Mouse (Mus musculus) neural tube, embryonic 15.5 days (tissue): ENCODE measurements around the gene Irs3. TPM values are rescaled to one million over a fixed set of nuclear protein-coding genes. Genes with fewer than 3 reads are reported as not detected.

Experiments used
- ATAC-seq: fragments of 200-750 bp; cut with Nextera tagmentation; 2 replicates; pipeline ENCODE4 v1.8.0; 2017; ENCODE audit warnings: mild to moderate bottlenecking, moderate TSS enrichment, moderate library complexity; ENCODE audit not compliant: low FRiP score
- H3K27ac ChIP-seq: fragments of 300-500 bp; sonication (generic); replicated peaks from 2 replicates; pipeline ENCODE4 v1.5.1; 2015; ENCODE audit warnings: mild to moderate bottlenecking, inconsistent platforms
- H3K27me3 ChIP-seq: fragments of 300-500 bp; sonication (generic); replicated peaks from 2 replicates; pipeline ENCODE4 v1.6.1; 2015; ENCODE audit warnings: inconsistent platforms
- H3K36me3 ChIP-seq: fragments of 300-500 bp; sonication (generic); 2 replicates; pipeline ENCODE4 v1.6.1; 2015; ENCODE audit warnings: inconsistent platforms
- H3K4me1 ChIP-seq: fragments of 300-500 bp; sonication (generic); 2 replicates; pipeline ENCODE4 v1.6.1; 2015; ENCODE audit warnings: inconsistent platforms
- H3K4me2 ChIP-seq: fragments of 300-500 bp; sonication (generic); 2 replicates; pipeline ENCODE4 v1.6.1; 2015; ENCODE audit warnings: inconsistent platforms, mild to moderate bottlenecking, moderate library complexity
- H3K4me3 ChIP-seq: fragments of 300-500 bp; sonication (generic); replicated peaks from 2 replicates; pipeline ENCODE4 v1.5.1; 2015; ENCODE audit warnings: mild to moderate bottlenecking, inconsistent platforms
- H3K9ac ChIP-seq: fragments of 300-500 bp; sonication (generic); replicated peaks from 2 replicates; pipeline ENCODE4 v1.6.1; 2015; ENCODE audit warnings: mild to moderate bottlenecking, inconsistent platforms
- H3K9me3 ChIP-seq: fragments of 300-500 bp; sonication (generic); replicated peaks from 2 replicates; pipeline ENCODE4 v1.6.1; 2016; ENCODE audit warnings: inconsistent platforms
- WGBS: fragments of 180-500 bp; shearing (Covaris S2); methylation state at CpG from one replicate; pipeline ENCODE4 v1.1.7; 2015; ENCODE audit warnings: mixed read lengths; 5-methylcytosine and 5-hydroxymethylcytosine counted together
- polyA plus RNA-seq: library from polyadenylated mRNA; unstranded; fragments of >200 nt; fragmentation: Nextera tagmentation; extraction: Ambion mirVana; gene quantifications from 2 replicates; pipeline ENCODE4 v1.2.1, GENCODE M21; 2015

Irs3 gene
- polyA plus RNA-seq, 1 experiment from 2014 or later = 0.12 TPM

GRCm38 (mm10) chr5:137678736-137679135 is 33.2 kb upstream of the Irs3 start:
- Histone ChIP-seq H3K9me3 (no peaks in the 10 kb centered on the region), H3K36me3 (peaks cover 10% of the 10 kb centered on the region; the same call in 1 of the 2 replicates), H3K4me2 (no peak overlapping the region), H3K9ac (no peak overlapping the region), H3K27ac (no peak overlapping the region), H3K4me1 (peaks cover 18% of the 10 kb centered on the region), H3K27me3 (no peaks in the 10 kb centered on the region), H3K4me3 (no peak overlapping the region)
- ATAC-seq = no peak
- WGBS = 81% methylated on average over 3 of the region's 3 CpGs

GRCm38 (mm10) chr5:137677859-137678258 is 32.3 kb upstream of the Irs3 start:
- 95% methylated on average over 8 of the region's 8 CpGs for WGBS
- H3K4me3 ChIP-seq = no peak overlapping the region
- no peaks in the 10 kb centered on the region for H3K27me3 ChIP-seq
- H3K9me3 ChIP-seq = no peaks in the 10 kb centered on the region
- H3K4me1 ChIP-seq = peaks cover 9% of the 10 kb centered on the region
- H3K4me2 ChIP-seq = no peak overlapping the region
- no peak overlapping the region for H3K27ac ChIP-seq
- peaks cover 10% of the 10 kb centered on the region; the same call in 1 of the 2 replicates for H3K36me3 ChIP-seq
- no peak overlapping the region for H3K9ac ChIP-seq
- no peak for ATAC-seq

- H3K27me3 ChIP-seq = no peaks in the 10 kb centered on the region
- no peak overlapping the region for H3K9ac ChIP-seq
- no peak overlapping the region for H3K4me3 ChIP-seq
- H3K4me2 ChIP-seq = no peak overlapping the region
- peaks cover 10% of the 10 kb centered on the region; the same call in 1 of the 2 replicates for H3K36me3 ChIP-seq
- no peak for ATAC-seq
- H3K4me1 ChIP-seq = peaks cover 12% of the 10 kb centered on the region
- no peak overlapping the region for H3K27ac ChIP-seq
- H3K9me3 ChIP-seq = no peaks in the 10 kb centered on the region
- 97% methylated on average over 8 of the region's 8 CpGs for WGBS
Measured at GRCm38 (mm10) chr5:137674786-137675185, 29.3 kb upstream of the Irs3 start.

GRCm38 (mm10) chr5:137673015-137673414 is 27.5 kb upstream of the Irs3 start:
- WGBS = 95% methylated on average over 6 of the region's 6 CpGs
- no peaks in the 10 kb centered on the region for H3K27me3 ChIP-seq
- H3K9ac ChIP-seq = no peak overlapping the region
- no peaks in the 10 kb centered on the region for H3K9me3 ChIP-seq
- H3K27ac ChIP-seq = no peak overlapping the region
- peaks cover 12% of the 10 kb centered on the region for H3K4me1 ChIP-seq
- no peak for ATAC-seq
- no peak overlapping the region for H3K4me3 ChIP-seq
- peaks cover 10% of the 10 kb centered on the region; the same call in 1 of the 2 replicates for H3K36me3 ChIP-seq
- H3K4me2 ChIP-seq = no peak overlapping the region

- no peak for ATAC-seq
- H3K27ac ChIP-seq = peak overlapping the region; percentile 51; the same call in 1 of the 2 replicates
- peaks cover 10% of the 10 kb centered on the region for H3K36me3 ChIP-seq
- no peak overlapping the region for H3K9ac ChIP-seq
- no peaks in the 10 kb centered on the region for H3K9me3 ChIP-seq
- H3K4me1 ChIP-seq = peaks cover 12% of the 10 kb centered on the region
- H3K4me2 ChIP-seq = no peak overlapping the region
- WGBS = 73% methylated on average over 5 of the region's 5 CpGs
- no peaks in the 10 kb centered on the region for H3K27me3 ChIP-seq
- H3K4me3 ChIP-seq = no peak overlapping the region
Measured at GRCm38 (mm10) chr5:137672361-137672760, 26.8 kb upstream of the Irs3 start.

- Histone ChIP-seq H3K4me2 (no peak overlapping the region; the same call in 1 of the 2 replicates), H3K4me3 (no peak overlapping the region), H3K27me3 (no peaks in the 10 kb centered on the region), H3K9ac (no peak overlapping the region), H3K9me3 (no peaks in the 10 kb centered on the region), H3K36me3 (peaks cover 15% of the 10 kb centered on the region), H3K4me1 (peaks cover 12% of the 10 kb centered on the region), H3K27ac (peak overlapping the region; percentile 51)
- 41% methylated on average over 9 of the region's 9 CpGs for WGBS
- ATAC-seq = no peak
Measured at GRCm38 (mm10) chr5:137671443-137672240, 26.1 kb upstream of the Irs3 start.

GRCm38 (mm10) chr5:137670240-137670639 is 24.7 kb upstream of the Irs3 start:
- H3K4me2 ChIP-seq = no peak overlapping the region
- no peak overlapping the region for H3K4me3 ChIP-seq
- no peak overlapping the region for H3K27ac ChIP-seq
- no peak for ATAC-seq
- 86% methylated on average over 1 of the region's 1 CpGs for WGBS
- no peak overlapping the region for H3K9ac ChIP-seq
- H3K4me1 ChIP-seq = peaks cover 12% of the 10 kb centered on the region
- peaks cover 24% of the 10 kb centered on the region for H3K36me3 ChIP-seq
- H3K9me3 ChIP-seq = no peaks in the 10 kb centered on the region
- no peaks in the 10 kb centered on the region for H3K27me3 ChIP-seq

- no peak for ATAC-seq
- Histone ChIP-seq H3K9me3 (no peaks in the 10 kb centered on the region), H3K4me2 (no peak overlapping the region), H3K36me3 (peaks cover 28% of the 10 kb centered on the region), H3K27ac (no peak overlapping the region), H3K4me3 (no peak overlapping the region), H3K9ac (no peak overlapping the region), H3K27me3 (no peaks in the 10 kb centered on the region), H3K4me1 (peaks cover 12% of the 10 kb centered on the region)
- WGBS = 63% methylated on average over 10 of the region's 10 CpGs
Measured at GRCm38 (mm10) chr5:137668971-137669370, 23.5 kb upstream of the Irs3 start.

- no peaks in the 10 kb centered on the region for H3K27me3 ChIP-seq
- ATAC-seq = no peak
- peaks cover 72% of the 10 kb centered on the region for H3K36me3 ChIP-seq
- whole genome bisulfite sequencing = 62% methylated on average over 9 of the region's 9 CpGs
- no peak overlapping the region for H3K4me3 ChIP-seq
- no peak overlapping the region for H3K4me2 ChIP-seq
- H3K27ac ChIP-seq = no peak overlapping the region
- no peaks in the 10 kb centered on the region for H3K9me3 ChIP-seq
- H3K9ac ChIP-seq = no peak overlapping the region
- no peaks in the 10 kb centered on the region for H3K4me1 ChIP-seq
Measured at GRCm38 (mm10) chr5:137663057-137663456, 17.5 kb upstream of the Irs3 start.

- 91% methylated on average over 6 of the region's 6 CpGs for WGBS
- ATAC-seq = no peak
- H3K36me3 ChIP-seq = peaks cover 60% of the 10 kb centered on the region
Measured at GRCm38 (mm10) chr5:137660064-137660688, 14.7 kb upstream of the Irs3 start.

GRCm38 (mm10) chr5:137656977-137657376 is 11.5 kb upstream of the Irs3 start:
- Histone ChIP-seq H3K9ac (no peak overlapping the region), H3K27me3 (no peaks in the 10 kb centered on the region), H3K4me3 (no peak overlapping the region), H3K4me1 (peaks cover 10% of the 10 kb centered on the region; the same call in 1 of the 2 replicates), H3K36me3 (peaks cover 49% of the 10 kb centered on the region), H3K27ac (peak overlapping the region; percentile 61), H3K4me2 (no peak overlapping the region), H3K9me3 (no peaks in the 10 kb centered on the region)
- WGBS = 28% methylated on average over 6 of the region's 6 CpGs
- peak; percentile 68 for ATAC-seq

More at GRCm38 (mm10) chr5:137660064-137660688, 14.7 kb upstream of the Irs3 start:
- H3K27ac ChIP-seq = no peak overlapping the region
- no peaks in the 10 kb centered on the region for H3K9me3 ChIP-seq
- H3K4me3 ChIP-seq = no peak overlapping the region
- H3K9ac ChIP-seq = no peak overlapping the region
- 0 out of 2 replicates have a peak, but pooled peaks cover 4% of the 10 kb centered on the region for H3K4me1 ChIP-seq
- H3K27me3 ChIP-seq = no peaks in the 10 kb centered on the region
- H3K4me2 ChIP-seq = no peak overlapping the region

- peaks cover 41% of the 10 kb centered on the region for H3K36me3 ChIP-seq
- peaks cover 17% of the 10 kb centered on the region for H3K4me1 ChIP-seq
- H3K9ac ChIP-seq = no peak overlapping the region
- no peak overlapping the region for H3K27ac ChIP-seq
- no peak overlapping the region for H3K4me2 ChIP-seq
- no peaks in the 10 kb centered on the region for H3K27me3 ChIP-seq
- H3K9me3 ChIP-seq = no peaks in the 10 kb centered on the region
- H3K4me3 ChIP-seq = no peak overlapping the region
- ATAC-seq = no peak
- WGBS = 84% methylated on average over 7 of the region's 7 CpGs
Measured at GRCm38 (mm10) chr5:137654746-137655145, 9.2 kb upstream of the Irs3 start.
